Mouse (Mus musculus): ENCODE measurements around the gene Kank3. TPM values are rescaled to one million over a fixed set of nuclear protein-coding genes. Genes with fewer than 3 reads are reported as not detected.

Kank3 gene
- polyA plus RNA-seq, 1 experiment: 27.5 TPM

- TF ChIP-seq CTCF (IDR thresholded peaks at IDR 0.05; ENCODE audit: low read depth, low read length) (no peak), POLR2A (IDR thresholded peaks at IDR 0.05; ENCODE audit: borderline replicate concordance, low read depth, low read length) (0 out of 2 replicates have a peak, but pooled peaks have one; percentile 15)
Observed at GRCm38 (mm10) chr17:33842966-33843795, 32.9 kb downstream of the Kank3 start, which contains the start of gene Cd320. Gene Cd320, plus strand, starts transcription at chr17:33843091.

GRCm38 (mm10) chr17:33844196-33844595 is 33.9 kb downstream of the Kank3 start:
- no peak overlapping the region for H3K4me3 ChIP-seq (ENCODE audit: insufficient read depth, low read length)
- TF ChIP-seq CTCF (IDR thresholded peaks at IDR 0.05; ENCODE audit: low read depth, low read length) (no peak), POLR2A (IDR thresholded peaks at IDR 0.05; ENCODE audit: borderline replicate concordance, low read depth, low read length) (no peak)
- peaks cover 8% of the 10 kb centered on the region for H3K4me1 ChIP-seq (ENCODE audit: control insufficient read depth, insufficient read depth, low read length)
- H3K27ac ChIP-seq (ENCODE audit: insufficient read depth, low read depth, low read length): no peak overlapping the region

More at GRCm38 (mm10) chr17:33842966-33843795, 32.9 kb downstream of the Kank3 start, which contains the start of gene Cd320:
- Histone ChIP-seq H3K4me3 (ENCODE audit: insufficient read depth, low read length) (peak within 1 kb of the TSS; percentile 78), H3K27ac (ENCODE audit: insufficient read depth, low read depth, low read length) (no peak within 1 kb of the TSS), H3K4me1 (ENCODE audit: control insufficient read depth, insufficient read depth, low read length) (peaks cover 8% of the 10 kb centered on the region)

GRCm38 (mm10) chr17:33848139-33848538 is 37.8 kb downstream of the Kank3 start:
- Histone ChIP-seq H3K4me3 (ENCODE audit: insufficient read depth, low read length) (no peak overlapping the region), H3K4me1 (ENCODE audit: control insufficient read depth, insufficient read depth, low read length) (peaks cover 8% of the 10 kb centered on the region), H3K27ac (ENCODE audit: insufficient read depth, low read depth, low read length) (no peak overlapping the region)
- TF ChIP-seq POLR2A (IDR thresholded peaks at IDR 0.05; ENCODE audit: borderline replicate concordance, low read depth, low read length) (no peak), CTCF (IDR thresholded peaks at IDR 0.05; ENCODE audit: low read depth, low read length) (no peak)

- no peak overlapping the region for H3K27ac ChIP-seq (ENCODE audit: insufficient read depth, low read depth, low read length)
- H3K4me1 ChIP-seq (ENCODE audit: control insufficient read depth, insufficient read depth, low read length): no peaks in the 10 kb centered on the region
- TF ChIP-seq CTCF (IDR thresholded peaks at IDR 0.05; ENCODE audit: low read depth, low read length) (no peak), POLR2A (IDR thresholded peaks at IDR 0.05; ENCODE audit: borderline replicate concordance, low read depth, low read length) (no peak)
- no peak overlapping the region for H3K4me3 ChIP-seq (ENCODE audit: insufficient read depth, low read length)
Observed at GRCm38 (mm10) chr17:33851331-33851730, 41.0 kb downstream of the Kank3 start.

GRCm38 (mm10) chr17:33857816-33858215 is 47.5 kb downstream of the Kank3 start:
- H3K4me1 ChIP-seq (ENCODE audit: control insufficient read depth, insufficient read depth, low read length): no peaks in the 10 kb centered on the region
- no peak overlapping the region for H3K4me3 ChIP-seq (ENCODE audit: insufficient read depth, low read length)
- H3K27ac ChIP-seq (ENCODE audit: insufficient read depth, low read depth, low read length): no peak overlapping the region
- no peak for TF ChIP-seq CTCF (IDR thresholded peaks at IDR 0.05; ENCODE audit: low read depth, low read length)
- TF ChIP-seq POLR2A (IDR thresholded peaks at IDR 0.05; ENCODE audit: borderline replicate concordance, low read depth, low read length): no peak

- no peak overlapping the region for H3K27ac ChIP-seq (ENCODE audit: insufficient read depth, low read depth, low read length)
- TF ChIP-seq CTCF (IDR thresholded peaks at IDR 0.05; ENCODE audit: low read depth, low read length) (peak; percentile 83), POLR2A (IDR thresholded peaks at IDR 0.05; ENCODE audit: borderline replicate concordance, low read depth, low read length) (no peak)
- peak overlapping the region; percentile 26; the same call in 1 of the 2 replicates for H3K4me3 ChIP-seq (ENCODE audit: insufficient read depth, low read length)
- H3K4me1 ChIP-seq (ENCODE audit: control insufficient read depth, insufficient read depth, low read length): peaks cover 8% of the 10 kb centered on the region
Observed at GRCm38 (mm10) chr17:33865330-33866030, 55.2 kb downstream of the Kank3 start.

Other genes with a start within 250 kb of the Kank3 start
- 52.9 and 55.6 TPM in 2 replicates for gene Zfp414, start 181.4 kb upstream of the Kank3 start, polyA plus RNA-seq (2012; ENCODE audit: insufficient read depth, insufficient read length, missing spikeins)
- 5.3 TPM in 1 of 2 replicates, not detected in the other for gene Pram1, start 172.5 kb upstream of the Kank3 start, polyA plus RNA-seq (2012; ENCODE audit: insufficient read depth, insufficient read length, missing spikeins)
- gene Hnrnpm, start 123.7 kb upstream of the Kank3 start, polyA plus RNA-seq (2012; ENCODE audit: insufficient read depth, insufficient read length, missing spikeins): 320 and 384 TPM in 2 replicates
- gene March2, start 91.8 kb upstream of the Kank3 start, polyA plus RNA-seq (2012; ENCODE audit: insufficient read depth, insufficient read length, missing spikeins): 61.3 and 62.9 TPM in 2 replicates
- 128 TPM in 2 replicates for gene Rab11b, start 50.0 kb upstream of the Kank3 start, polyA plus RNA-seq (2012; ENCODE audit: insufficient read depth, insufficient read length, missing spikeins)
- 8.4 and 11.0 TPM in 2 replicates for gene Angptl4, start 28.7 kb upstream of the Kank3 start, polyA plus RNA-seq (2012; ENCODE audit: insufficient read depth, insufficient read length, missing spikeins)
- gene Rps28, start 14.0 kb downstream of the Kank3 start, polyA plus RNA-seq (2012; ENCODE audit: insufficient read depth, insufficient read length, missing spikeins): 1,369 and 1,530 TPM in 2 replicates
- gene Ndufa7, start 14.1 kb downstream of the Kank3 start, polyA plus RNA-seq (2012; ENCODE audit: insufficient read depth, insufficient read length, missing spikeins): 197 and 199 TPM in 2 replicates
- gene Cd320, start 32.6 kb downstream of the Kank3 start, polyA plus RNA-seq (2012; ENCODE audit: insufficient read depth, insufficient read length, missing spikeins): 4.4 TPM in 2 replicates
- gene Gm7029, start 63.3 kb downstream of the Kank3 start, polyA plus RNA-seq (2012; ENCODE audit: insufficient read depth, insufficient read length, missing spikeins): not detected in 2 replicates
- gene Kifc1, start 80.1 kb downstream of the Kank3 start, polyA plus RNA-seq (2012; ENCODE audit: insufficient read depth, insufficient read length, missing spikeins): 35.5 and 36.3 TPM in 2 replicates
- 3.5 and 6.4 TPM in 2 replicates for gene Platr17, start 94.6 kb downstream of the Kank3 start, polyA plus RNA-seq (2012; ENCODE audit: insufficient read depth, insufficient read length, missing spikeins)
- gene Daxx, start 98.9 kb downstream of the Kank3 start, polyA plus RNA-seq (2012; ENCODE audit: insufficient read depth, insufficient read length, missing spikeins): 58.1 and 69.3 TPM in 2 replicates
- 389 and 454 TPM in 2 replicates for gene Tapbp, start 105.4 kb downstream of the Kank3 start, polyA plus RNA-seq (2012; ENCODE audit: insufficient read depth, insufficient read length, missing spikeins)
- 21.8 and 24.0 TPM in 2 replicates for gene Zbtb22, start 105.4 kb downstream of the Kank3 start, polyA plus RNA-seq (2012; ENCODE audit: insufficient read depth, insufficient read length, missing spikeins)
- 209 and 216 TPM in 2 replicates for gene Rgl2, start 119.0 kb downstream of the Kank3 start, polyA plus RNA-seq (2012; ENCODE audit: insufficient read depth, insufficient read length, missing spikeins)
- 54.1 and 54.9 TPM in 2 replicates for gene Pfdn6, start 129.8 kb downstream of the Kank3 start, polyA plus RNA-seq (2012; ENCODE audit: insufficient read depth, insufficient read length, missing spikeins)
- gene Wdr46, start 130.1 kb downstream of the Kank3 start, polyA plus RNA-seq (2012; ENCODE audit: insufficient read depth, insufficient read length, missing spikeins): 10.1 and 10.2 TPM in 2 replicates
- 8.3 and 8.7 TPM in 2 replicates for gene B3galt4, start 141.0 kb downstream of the Kank3 start, polyA plus RNA-seq (2012; ENCODE audit: insufficient read depth, insufficient read length, missing spikeins)
- 41.3 and 49.7 TPM in 2 replicates for gene Vps52, start 145.3 kb downstream of the Kank3 start, polyA plus RNA-seq (2012; ENCODE audit: insufficient read depth, insufficient read length, missing spikeins)
- gene Rps18, start 145.5 kb downstream of the Kank3 start, polyA plus RNA-seq (2012; ENCODE audit: insufficient read depth, insufficient read length, missing spikeins): 1,144 and 1,230 TPM in 2 replicates
- 2,635 and 2,812 TPM in 2 replicates for gene H2-K1, start 189.8 kb downstream of the Kank3 start, polyA plus RNA-seq (2012; ENCODE audit: insufficient read depth, insufficient read length, missing spikeins)
- 22.8 and 22.9 TPM in 2 replicates for gene Ring1, start 214.2 kb downstream of the Kank3 start, polyA plus RNA-seq (2012; ENCODE audit: insufficient read depth, insufficient read length, missing spikeins)
- gene H2-Ke6, start 217.5 kb downstream of the Kank3 start, polyA plus RNA-seq (2012; ENCODE audit: insufficient read depth, insufficient read length, missing spikeins): 64.2 and 78.0 TPM in 2 replicates
- gene Slc39a7, start 221.2 kb downstream of the Kank3 start, polyA plus RNA-seq (2012; ENCODE audit: insufficient read depth, insufficient read length, missing spikeins): 62.3 and 70.1 TPM in 2 replicates
- gene Rxrb, start 221.3 kb downstream of the Kank3 start, polyA plus RNA-seq (2012; ENCODE audit: insufficient read depth, insufficient read length, missing spikeins): 50.2 and 51.9 TPM in 2 replicates
- 0.51 and 0.61 TPM in 2 replicates for gene Col11a2, start 228.9 kb downstream of the Kank3 start, polyA plus RNA-seq (2012; ENCODE audit: insufficient read depth, insufficient read length, missing spikeins)

Measured in bone marrow macrophage, adult 2 months (primary cell).